Mouse (Mus musculus): Measurements from ENCODE around the gene Capn11. TPM values are rescaled to one million over a fixed set of nuclear protein-coding genes. Genes with fewer than 3 reads are reported as not detected.
"Not testable (repeated sequence)": the region's sequence is repeated elsewhere in the genome, so short reads cannot be mapped to it uniquely, and the experiment has no call there.

Gene Capn11
- polyA plus RNA-seq, 1 experiment: 28.4 TPM

DNA sequence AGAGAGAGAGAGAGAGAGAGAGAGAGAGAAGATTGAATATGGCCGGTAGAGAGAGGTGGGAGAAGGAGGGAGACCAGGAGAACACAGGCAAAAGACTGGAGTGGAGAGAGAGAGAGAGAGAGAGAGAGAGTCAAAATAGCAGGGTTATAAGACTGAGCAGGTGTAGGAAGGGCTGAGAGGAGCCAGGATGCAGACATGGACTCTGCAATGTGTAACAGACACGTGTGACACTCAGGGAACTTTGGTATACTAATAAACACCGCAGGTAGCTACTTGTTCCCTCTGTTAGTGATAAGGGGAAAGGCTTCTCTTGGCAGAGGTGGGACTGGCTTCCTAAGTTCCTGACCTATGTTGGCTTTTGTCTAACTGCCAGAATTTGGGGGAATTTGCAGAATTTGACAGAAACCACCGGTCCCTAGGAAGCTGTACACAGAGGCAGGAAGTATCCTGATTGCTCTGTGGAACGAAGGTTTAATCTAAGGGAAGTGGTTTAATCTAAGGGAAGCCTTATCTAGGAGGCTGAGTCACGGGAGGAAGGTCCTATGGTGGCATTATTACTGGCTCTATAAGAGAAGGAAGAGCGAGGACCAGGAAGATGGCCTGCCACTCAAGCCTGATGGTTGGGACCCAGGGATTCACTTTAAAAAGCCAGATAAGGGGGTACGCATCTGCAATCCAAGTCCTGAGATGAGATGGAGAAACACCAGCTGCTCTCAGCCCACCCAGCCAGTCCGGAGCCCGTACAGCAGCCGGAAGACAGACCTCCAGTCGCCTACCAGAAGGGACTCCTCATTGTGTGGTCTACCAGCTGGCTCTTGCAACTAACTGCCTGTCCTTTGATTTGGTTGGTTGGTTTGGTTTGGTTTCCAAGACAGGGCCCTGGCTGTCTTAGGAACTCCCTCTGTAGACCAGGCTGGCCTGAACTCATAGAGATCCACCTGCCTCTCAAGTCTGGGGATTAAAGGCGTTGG, 30.0 kb downstream of the Capn11 start:
- Histone ChIP-seq H3K4me1 (ENCODE audit: control insufficient read depth, insufficient read depth, low read length) (peaks cover 19% of the 10 kb centered on the region), H3K36me3 (ENCODE audit: control insufficient read depth, insufficient read depth, low read length) (no peaks in the 10 kb centered on the region), H3K27me3 (ENCODE audit: control insufficient read depth, insufficient read depth, low read length) (no peaks in the 10 kb centered on the region), H3K4me3 (ENCODE audit: control insufficient read depth, low read depth, low read length) (no peak overlapping the region), H3K27ac (ENCODE audit: control insufficient read depth, insufficient read depth, low read depth, low read length) (no peak overlapping the region)
- TF ChIP-seq POLR2A (IDR thresholded peaks at IDR 0.05; ENCODE audit: control insufficient read depth, low read depth, low read length) (no peak), CTCF (IDR thresholded peaks at IDR 0.05; ENCODE audit: control insufficient read depth, insufficient read depth, insufficient replicate concordance, low read depth, low read length) (no peak)

DNA sequence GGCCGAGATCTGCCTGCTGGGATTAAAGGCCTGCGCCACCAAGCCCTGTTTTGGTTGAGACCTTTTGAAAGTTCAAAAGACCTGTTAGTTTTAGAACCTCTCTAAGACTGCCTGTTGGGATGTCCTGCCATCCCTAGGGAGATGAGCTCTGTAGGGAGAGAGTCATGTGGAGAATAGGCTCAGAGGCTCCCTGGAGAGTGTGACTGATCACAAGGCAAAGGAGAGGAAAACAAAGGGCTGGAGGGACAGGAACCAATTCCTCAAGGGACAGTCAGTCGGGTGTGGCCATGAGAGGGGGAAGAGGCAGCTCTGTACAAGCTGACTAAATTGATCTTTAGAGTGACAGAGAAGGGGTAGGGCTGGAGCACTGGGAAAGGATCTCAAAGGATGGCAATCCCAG, 31.0 kb downstream of the Capn11 start:
- Histone ChIP-seq H3K27me3 (ENCODE audit: control insufficient read depth, insufficient read depth, low read length) (no peaks in the 10 kb centered on the region), H3K4me1 (ENCODE audit: control insufficient read depth, insufficient read depth, low read length) (peaks cover 19% of the 10 kb centered on the region), H3K27ac (ENCODE audit: control insufficient read depth, insufficient read depth, low read depth, low read length) (no peak overlapping the region), H3K4me3 (ENCODE audit: control insufficient read depth, low read depth, low read length) (no peak overlapping the region), H3K36me3 (ENCODE audit: control insufficient read depth, insufficient read depth, low read length) (no peaks in the 10 kb centered on the region)
- TF ChIP-seq POLR2A (IDR thresholded peaks at IDR 0.05; ENCODE audit: control insufficient read depth, low read depth, low read length): no peak
- TF ChIP-seq CTCF (IDR thresholded peaks at IDR 0.05; ENCODE audit: control insufficient read depth, insufficient read depth, insufficient replicate concordance, low read depth, low read length): no peak

DNA sequence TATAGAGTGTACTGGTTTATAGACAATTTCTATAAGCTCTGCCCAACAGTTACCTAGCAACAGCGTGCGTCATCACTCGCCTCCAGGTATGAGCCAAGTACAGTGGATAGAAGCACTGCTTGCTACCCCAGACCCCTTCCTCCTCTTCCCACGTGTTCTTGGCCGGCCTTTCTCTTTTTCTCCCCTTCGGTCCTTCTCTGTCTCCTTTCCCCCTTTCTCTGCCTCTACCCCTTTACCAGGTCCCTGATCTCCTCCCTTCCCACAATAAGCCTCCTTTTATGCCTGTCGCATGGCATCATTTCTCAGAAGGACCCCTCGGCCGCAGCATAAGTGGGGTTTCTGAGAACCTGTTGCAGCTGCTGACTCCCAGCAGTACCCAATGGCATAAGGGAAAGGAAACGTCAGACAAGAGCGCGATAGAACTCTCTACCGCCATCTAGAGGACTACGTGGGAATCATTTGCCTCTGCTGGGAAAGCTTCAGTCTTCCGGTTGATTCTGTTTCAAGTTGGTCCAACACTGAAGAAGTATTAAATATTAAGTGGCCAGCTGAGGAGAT, 32.5 kb downstream of the Capn11 start:
- peaks cover 19% of the 10 kb centered on the region for H3K4me1 ChIP-seq (ENCODE audit: control insufficient read depth, insufficient read depth, low read length)
- no peaks in the 10 kb centered on the region for H3K27me3 ChIP-seq (ENCODE audit: control insufficient read depth, insufficient read depth, low read length)
- no peaks in the 10 kb centered on the region for H3K36me3 ChIP-seq (ENCODE audit: control insufficient read depth, insufficient read depth, low read length)
- peak overlapping the region; percentile 72 for H3K4me3 ChIP-seq (ENCODE audit: control insufficient read depth, low read depth, low read length)
- no peak overlapping the region for H3K27ac ChIP-seq (ENCODE audit: control insufficient read depth, insufficient read depth, low read depth, low read length)
- TF ChIP-seq POLR2A (IDR thresholded peaks at IDR 0.05; ENCODE audit: control insufficient read depth, low read depth, low read length) (no peak), CTCF (IDR thresholded peaks at IDR 0.05; ENCODE audit: control insufficient read depth, insufficient read depth, insufficient replicate concordance, low read depth, low read length) (peak; percentile 69; the same call in 1 of the 2 replicates)

DNA sequence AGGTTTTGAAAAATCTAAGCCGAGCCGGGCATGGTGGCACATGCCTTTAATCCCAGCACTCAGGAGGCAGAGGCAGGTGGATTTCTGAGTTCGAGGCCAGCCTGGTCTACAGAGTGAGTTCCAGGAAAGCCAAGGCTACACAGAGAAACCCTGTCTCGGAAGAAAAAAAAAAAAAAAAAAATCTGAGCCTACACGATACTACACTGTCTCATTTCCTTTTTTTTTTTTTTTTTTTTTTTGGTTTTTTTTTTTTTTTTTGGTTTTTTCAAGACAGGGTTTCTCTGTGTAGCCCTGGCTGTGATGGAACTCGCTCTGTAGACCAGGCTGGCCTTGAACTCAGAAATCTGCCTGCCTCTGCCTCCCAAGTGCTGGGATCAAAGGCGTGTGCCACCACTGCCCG, 35.7 kb downstream of the Capn11 start:
- H3K27ac ChIP-seq (ENCODE audit: control insufficient read depth, insufficient read depth, low read depth, low read length); H3K27me3 ChIP-seq (ENCODE audit: control insufficient read depth, insufficient read depth, low read length); H3K4me3 ChIP-seq (ENCODE audit: control insufficient read depth, low read depth, low read length); H3K36me3 ChIP-seq (ENCODE audit: control insufficient read depth, insufficient read depth, low read length): not testable (repeated sequence)
- H3K4me1 ChIP-seq (ENCODE audit: control insufficient read depth, insufficient read depth, low read length): peaks cover 26% of the 10 kb centered on the region

DNA sequence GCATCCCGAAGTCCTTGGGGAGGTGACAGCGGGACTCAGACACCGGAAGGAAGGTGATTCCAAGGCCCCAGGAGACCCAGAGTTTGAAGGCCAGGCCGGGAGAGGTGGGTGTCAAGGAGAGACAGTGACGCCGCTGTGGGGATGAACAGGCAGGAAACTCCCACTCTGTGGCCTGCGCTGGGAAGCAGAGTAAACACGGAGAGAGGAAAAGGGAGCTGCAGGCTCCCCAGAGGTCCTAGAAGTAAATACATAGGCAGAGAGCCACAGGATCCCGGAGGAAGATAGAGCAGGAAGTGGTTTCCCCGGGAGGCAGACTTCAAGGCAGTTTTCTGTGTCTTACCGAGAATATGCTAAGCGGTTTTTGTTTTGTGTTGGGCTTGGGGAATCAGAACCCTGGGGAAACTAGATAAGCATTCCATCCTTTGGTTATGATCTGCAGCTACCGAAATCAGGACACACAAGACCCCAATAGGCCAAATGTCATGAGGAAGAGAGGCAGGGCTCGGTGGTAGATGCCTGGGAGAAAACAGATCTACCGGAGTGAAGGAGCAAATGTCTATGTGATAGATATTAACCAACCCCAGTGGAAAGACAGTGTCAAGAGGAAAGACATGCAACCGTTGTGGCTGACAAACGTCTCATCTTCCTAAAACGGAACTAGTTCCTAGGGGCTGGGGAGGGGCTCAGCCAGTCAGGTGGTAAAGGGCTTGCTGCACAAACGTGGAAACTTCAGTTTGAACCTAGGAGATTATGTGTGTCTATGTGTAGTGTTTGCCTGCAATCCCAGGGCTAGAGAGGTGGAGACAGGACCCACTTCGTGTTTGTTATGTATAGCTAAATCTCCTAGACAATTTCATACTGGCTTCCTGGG, 39.5 kb downstream of the Capn11 start:
- Histone ChIP-seq H3K4me1 (ENCODE audit: control insufficient read depth, insufficient read depth, low read length) (peaks cover 14% of the 10 kb centered on the region), H3K4me3 (ENCODE audit: control insufficient read depth, low read depth, low read length) (peak overlapping the region; percentile 44)
- no peak for TF ChIP-seq POLR2A (IDR thresholded peaks at IDR 0.05; ENCODE audit: control insufficient read depth, low read depth, low read length)
- TF ChIP-seq CTCF (IDR thresholded peaks at IDR 0.05; ENCODE audit: control insufficient read depth, insufficient read depth, insufficient replicate concordance, low read depth, low read length): no peak

DNA sequence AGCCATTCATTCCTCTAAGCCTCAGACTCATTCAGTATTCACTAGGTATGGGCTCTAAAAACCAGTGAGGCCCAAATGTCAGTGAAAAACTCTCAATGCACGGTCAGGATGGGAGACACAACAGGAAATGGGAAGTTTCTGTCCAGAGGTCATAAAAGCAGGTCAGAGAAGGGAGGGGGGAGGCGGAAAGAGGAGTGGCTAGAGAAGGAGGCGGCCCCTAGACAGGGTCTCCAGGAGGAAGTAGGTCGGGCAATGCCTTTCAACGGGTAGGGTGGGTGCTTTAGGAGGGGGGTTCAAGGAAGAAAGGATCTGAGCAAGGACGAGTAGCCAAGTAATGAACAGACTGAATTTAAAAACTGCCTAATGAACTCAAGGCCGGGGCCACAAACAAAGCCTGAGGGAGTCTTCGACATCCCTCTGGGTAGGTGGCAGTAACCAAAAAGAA, 40.2 kb downstream of the Capn11 start:
- peaks cover 14% of the 10 kb centered on the region for H3K4me1 ChIP-seq (ENCODE audit: control insufficient read depth, insufficient read depth, low read length)
- H3K4me3 ChIP-seq (ENCODE audit: control insufficient read depth, low read depth, low read length): peak overlapping the region; percentile 44
- H3K36me3 ChIP-seq (ENCODE audit: control insufficient read depth, insufficient read depth, low read length): no peaks in the 10 kb centered on the region
- no peaks in the 10 kb centered on the region for H3K27me3 ChIP-seq (ENCODE audit: control insufficient read depth, insufficient read depth, low read length)
- peak overlapping the region; percentile 44; the same call in 1 of the 2 replicates for H3K27ac ChIP-seq (ENCODE audit: control insufficient read depth, insufficient read depth, low read depth, low read length)
- TF ChIP-seq CTCF (IDR thresholded peaks at IDR 0.05; ENCODE audit: control insufficient read depth, insufficient read depth, insufficient replicate concordance, low read depth, low read length) (no peak), POLR2A (IDR thresholded peaks at IDR 0.05; ENCODE audit: control insufficient read depth, low read depth, low read length) (no peak)

More for the DNA sequence above, 39.5 kb downstream of the Capn11 start:
- Histone ChIP-seq H3K36me3 (ENCODE audit: control insufficient read depth, insufficient read depth, low read length) (no peaks in the 10 kb centered on the region), H3K27me3 (ENCODE audit: control insufficient read depth, insufficient read depth, low read length) (no peaks in the 10 kb centered on the region), H3K27ac (ENCODE audit: control insufficient read depth, insufficient read depth, low read depth, low read length) (peak overlapping the region; percentile 44)

DNA sequence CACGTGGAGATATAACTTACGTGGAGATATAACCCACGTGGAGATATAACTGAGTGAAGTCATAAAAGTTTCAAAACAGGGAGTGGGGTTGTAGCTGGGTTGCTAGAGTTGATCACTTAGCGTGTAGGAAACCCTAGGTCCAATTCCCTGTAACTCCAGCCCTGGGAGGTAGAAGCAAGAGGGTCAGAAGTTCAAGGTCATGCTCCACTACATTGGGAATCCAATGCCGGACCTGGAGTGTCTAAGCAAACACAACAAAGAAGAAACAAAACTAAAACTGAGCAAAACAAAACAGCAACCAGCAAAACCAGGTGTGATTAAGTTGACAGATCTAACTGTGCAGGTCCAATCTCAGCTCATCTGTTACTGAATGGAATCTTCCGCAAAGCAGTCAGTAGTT, 41.5 kb downstream of the Capn11 start:
- TF ChIP-seq POLR2A (IDR thresholded peaks at IDR 0.05; ENCODE audit: control insufficient read depth, low read depth, low read length) (no peak), CTCF (IDR thresholded peaks at IDR 0.05; ENCODE audit: control insufficient read depth, insufficient read depth, insufficient replicate concordance, low read depth, low read length) (no peak)
- H3K4me3 ChIP-seq (ENCODE audit: control insufficient read depth, low read depth, low read length): no peak overlapping the region
- no peak overlapping the region for H3K27ac ChIP-seq (ENCODE audit: control insufficient read depth, insufficient read depth, low read depth, low read length)

More for the DNA sequence above, 41.5 kb downstream of the Capn11 start:
- Histone ChIP-seq H3K36me3 (ENCODE audit: control insufficient read depth, insufficient read depth, low read length) (no peaks in the 10 kb centered on the region), H3K4me1 (ENCODE audit: control insufficient read depth, insufficient read depth, low read length) (peaks cover 14% of the 10 kb centered on the region), H3K27me3 (ENCODE audit: control insufficient read depth, insufficient read depth, low read length) (no peaks in the 10 kb centered on the region)
